Mouse (Mus musculus): ENCODE data around the gene Foxn2. TPM values are rescaled to one million over a fixed set of nuclear protein-coding genes. Genes with fewer than 3 reads are reported as not detected.
"Not testable (repeated sequence)": the region's sequence is repeated elsewhere in the genome, so short reads cannot be mapped to it uniquely, and the experiment has no call there.

Gene Foxn2
- polyA plus RNA-seq, 1 experiment: 2.9 TPM

GRCm38 (mm10) chr17:88431486-88431885 is 9.0 kb upstream of the Foxn2 start:
- 82% methylated on average over 12 of the region's 12 CpGs for WGBS

GRCm38 (mm10) chr17:88431987-88432386 is 8.5 kb upstream of the Foxn2 start:
- WGBS: 85% methylated on average over 10 of the region's 10 CpGs
- Histone ChIP-seq H3K36me3 (ENCODE audit: control insufficient read depth, insufficient read depth, low read length) (no peaks in the 10 kb centered on the region), H3K4me3 (ENCODE audit: insufficient read depth, low read depth, low read length) (no peak overlapping the region), H3K27ac (ENCODE audit: insufficient read depth, low read depth, low read length) (no peak overlapping the region), H3K27me3 (replicated peaks; ENCODE audit: control insufficient read depth, insufficient read depth, low read length) (no peaks in the 10 kb centered on the region), H3K4me1 (ENCODE audit: control insufficient read depth, insufficient read depth, low read length) (no peaks in the 10 kb centered on the region)
- DNase-seq: no peak
- no peak for TF ChIP-seq CTCF (conservative IDR thresholded peaks at IDR 0.05; ENCODE audit: insufficient read depth, insufficient read length, low read depth, low read length)
- TF ChIP-seq POLR2A (IDR thresholded peaks at IDR 0.05; ENCODE audit: low read depth, low read length): no peak

More at GRCm38 (mm10) chr17:88431486-88431885, 9.0 kb upstream of the Foxn2 start:
- TF ChIP-seq POLR2A (IDR thresholded peaks at IDR 0.05; ENCODE audit: low read depth, low read length) (no peak), CTCF (conservative IDR thresholded peaks at IDR 0.05; ENCODE audit: insufficient read depth, insufficient read length, low read depth, low read length) (no peak)
- DNase-seq: no peak
- no peak overlapping the region for H3K27ac ChIP-seq (ENCODE audit: insufficient read depth, low read depth, low read length)
- no peaks in the 10 kb centered on the region for H3K36me3 ChIP-seq (ENCODE audit: control insufficient read depth, insufficient read depth, low read length)
- H3K4me1 ChIP-seq (ENCODE audit: control insufficient read depth, insufficient read depth, low read length): no peaks in the 10 kb centered on the region
- no peaks in the 10 kb centered on the region for H3K27me3 ChIP-seq (replicated peaks; ENCODE audit: control insufficient read depth, insufficient read depth, low read length)
- no peak overlapping the region for H3K4me3 ChIP-seq (ENCODE audit: insufficient read depth, low read depth, low read length)

GRCm38 (mm10) chr17:88435322-88435721 is 5.2 kb upstream of the Foxn2 start:
- TF ChIP-seq POLR2A (IDR thresholded peaks at IDR 0.05; ENCODE audit: low read depth, low read length) (no peak), CTCF (conservative IDR thresholded peaks at IDR 0.05; ENCODE audit: insufficient read depth, insufficient read length, low read depth, low read length) (no peak)
- WGBS: 53% methylated on average over 10 of the region's 10 CpGs

GRCm38 (mm10) chr17:88436284-88436683 is 4.2 kb upstream of the Foxn2 start:
- no peak overlapping the region for H3K27ac ChIP-seq (ENCODE audit: insufficient read depth, low read depth, low read length)
- DNase-seq: no peak
- no peaks in the 10 kb centered on the region for H3K4me1 ChIP-seq (ENCODE audit: control insufficient read depth, insufficient read depth, low read length)
- TF ChIP-seq POLR2A (IDR thresholded peaks at IDR 0.05; ENCODE audit: low read depth, low read length) (no peak), CTCF (conservative IDR thresholded peaks at IDR 0.05; ENCODE audit: insufficient read depth, insufficient read length, low read depth, low read length) (no peak)
- WGBS: 96% methylated on average over 4 of the region's 4 CpGs
- H3K4me3 ChIP-seq (ENCODE audit: insufficient read depth, low read depth, low read length): no peak overlapping the region
- H3K27me3 ChIP-seq (replicated peaks; ENCODE audit: control insufficient read depth, insufficient read depth, low read length): no peaks in the 10 kb centered on the region
- no peaks in the 10 kb centered on the region for H3K36me3 ChIP-seq (ENCODE audit: control insufficient read depth, insufficient read depth, low read length)

More at GRCm38 (mm10) chr17:88435322-88435721, 5.2 kb upstream of the Foxn2 start:
- no peak overlapping the region for H3K27ac ChIP-seq (ENCODE audit: insufficient read depth, low read depth, low read length)
- H3K36me3 ChIP-seq (ENCODE audit: control insufficient read depth, insufficient read depth, low read length): no peaks in the 10 kb centered on the region
- no peak for DNase-seq
- H3K4me3 ChIP-seq (ENCODE audit: insufficient read depth, low read depth, low read length): no peak overlapping the region
- H3K27me3 ChIP-seq (replicated peaks; ENCODE audit: control insufficient read depth, insufficient read depth, low read length): no peaks in the 10 kb centered on the region
- H3K4me1 ChIP-seq (ENCODE audit: control insufficient read depth, insufficient read depth, low read length): no peaks in the 10 kb centered on the region

- H3K4me3 ChIP-seq (ENCODE audit: insufficient read depth, low read depth, low read length); H3K27ac ChIP-seq (ENCODE audit: insufficient read depth, low read depth, low read length); DNase-seq; H3K27me3 ChIP-seq (replicated peaks; ENCODE audit: control insufficient read depth, insufficient read depth, low read length); H3K36me3 ChIP-seq (ENCODE audit: control insufficient read depth, insufficient read depth, low read length); H3K4me1 ChIP-seq (ENCODE audit: control insufficient read depth, insufficient read depth, low read length): not testable (repeated sequence)
- WGBS: 98% methylated on average over 5 of the region's 5 CpGs
These were observed 3.8 kb upstream of the Foxn2 start for GRCm38 (mm10) chr17:88436749-88437148.

GRCm38 (mm10) chr17:88437391-88437790 is 3.1 kb upstream of the Foxn2 start:
- no peak for DNase-seq
- H3K36me3 ChIP-seq (ENCODE audit: control insufficient read depth, insufficient read depth, low read length): no peaks in the 10 kb centered on the region
- H3K27ac ChIP-seq (ENCODE audit: insufficient read depth, low read depth, low read length): no peak overlapping the region
- TF ChIP-seq POLR2A (IDR thresholded peaks at IDR 0.05; ENCODE audit: low read depth, low read length) (no peak), CTCF (conservative IDR thresholded peaks at IDR 0.05; ENCODE audit: insufficient read depth, insufficient read length, low read depth, low read length) (no peak)
- 97% methylated on average over 1 of the region's 1 CpGs for WGBS
- peaks cover 2% of the 10 kb centered on the region; the same call in 1 of the 2 replicates for H3K4me1 ChIP-seq (ENCODE audit: control insufficient read depth, insufficient read depth, low read length)
- no peak overlapping the region for H3K4me3 ChIP-seq (ENCODE audit: insufficient read depth, low read depth, low read length)
- no peaks in the 10 kb centered on the region for H3K27me3 ChIP-seq (replicated peaks; ENCODE audit: control insufficient read depth, insufficient read depth, low read length)

GRCm38 (mm10) chr17:88439536-88440050 is 918 bp upstream of the Foxn2 start:
- DNase-seq: peak; percentile 11
- H3K27me3 ChIP-seq (replicated peaks; ENCODE audit: control insufficient read depth, insufficient read depth, low read length): no peaks in the 10 kb centered on the region
- H3K4me3 ChIP-seq (ENCODE audit: insufficient read depth, low read depth, low read length): no peak overlapping the region
- TF ChIP-seq POLR2A (IDR thresholded peaks at IDR 0.05; ENCODE audit: low read depth, low read length): no peak
- no peak for TF ChIP-seq CTCF (conservative IDR thresholded peaks at IDR 0.05; ENCODE audit: insufficient read depth, insufficient read length, low read depth, low read length)
- H3K4me1 ChIP-seq (ENCODE audit: control insufficient read depth, insufficient read depth, low read length): peaks cover 7% of the 10 kb centered on the region; the same call in 1 of the 2 replicates
- 73% methylated on average over 12 of the region's 12 CpGs for WGBS
- H3K27ac ChIP-seq (ENCODE audit: insufficient read depth, low read depth, low read length): no peak overlapping the region
- no peaks in the 10 kb centered on the region for H3K36me3 ChIP-seq (ENCODE audit: control insufficient read depth, insufficient read depth, low read length)
